Mouse (Mus musculus) monocyte, adult 59 days (primary cell): ENCODE results near the gene Trim16. TPM values are rescaled to one million over a fixed set of nuclear protein-coding genes. Genes with fewer than 3 reads are reported as not detected.

Experiments
- total RNA-seq, 2 experiments: library from RNA; stranded (reverse); gene quantifications; one replicate each; pipeline ENCODE4 v1.2.4; 2023

Trim16 gene
- 10 to 100 TPM; 15.6 to 18.3 TPM for total RNA-seq

GRCm38 (mm10) chr11:62820059-62820541, at the start of gene Trim16:
Gene Trim16, plus strand, starts transcription at chr11:62820231.

GRCm38 (mm10) chr11:62788935-62789616, 31.0 kb upstream of the Trim16 start, which contains the start of gene Zfp286:
Gene Zfp286, minus strand, starts transcription at chr11:62789462.

GRCm38 (mm10) chr11:62846961-62847654, 27.1 kb downstream of the Trim16 start, which contains the start of gene Fbxw10:
Gene Fbxw10, plus strand, starts transcription at chr11:62847069.

GRCm38 (mm10) chr11:62879220-62880048, 59.4 kb downstream of the Trim16 start, which contains the start of gene Tvp23b:
Gene Tvp23b, plus strand, starts transcription at chr11:62879455.

Other genes starting within 250 kb of the Trim16 start
- 10 to 100 TPM; 65.2 to 68.1 TPM for gene Trpv2, start 245.7 kb upstream of the Trim16 start, total RNA-seq
- 1 to 10 TPM; 4.0 to 5.0 TPM for gene Lrrc75a, start 171.7 kb upstream of the Trim16 start, total RNA-seq
- gene Mmgt2, start 171.6 kb upstream of the Trim16 start, total RNA-seq: 10 to 100 TPM; 19.5 to 19.7 TPM
- gene Zfp287, start 88.3 kb upstream of the Trim16 start, total RNA-seq: 1 to 10 TPM; 1.7 to 2.4 TPM
- gene Gm10428, start 67.1 kb upstream of the Trim16 start, total RNA-seq: not detected
- 1 to 10 TPM in 1 of 2 experiments, under 1 TPM in 1; 0.97 to 1.1 TPM for gene Zfp286, start 30.8 kb upstream of the Trim16 start, total RNA-seq
- 1 to 10 TPM; 1.6 to 1.9 TPM for gene Fbxw10, start 26.8 kb downstream of the Trim16 start, total RNA-seq
- 10 to 100 TPM; 16.0 to 16.9 TPM for gene Tvp23b, start 59.2 kb downstream of the Trim16 start, total RNA-seq
- gene Cdrt4, start 131.0 kb downstream of the Trim16 start, total RNA-seq: not detected
- gene Tekt3, start 241.4 kb downstream of the Trim16 start, total RNA-seq: not detected